Mouse (Mus musculus): Measurements from ENCODE around the gene Osbpl8. TPM values are rescaled to one million over a fixed set of nuclear protein-coding genes. Genes with fewer than 3 reads are reported as not detected.

Gene Osbpl8
- polyA plus RNA-seq, 1 experiment: 30.1 TPM

DNA sequence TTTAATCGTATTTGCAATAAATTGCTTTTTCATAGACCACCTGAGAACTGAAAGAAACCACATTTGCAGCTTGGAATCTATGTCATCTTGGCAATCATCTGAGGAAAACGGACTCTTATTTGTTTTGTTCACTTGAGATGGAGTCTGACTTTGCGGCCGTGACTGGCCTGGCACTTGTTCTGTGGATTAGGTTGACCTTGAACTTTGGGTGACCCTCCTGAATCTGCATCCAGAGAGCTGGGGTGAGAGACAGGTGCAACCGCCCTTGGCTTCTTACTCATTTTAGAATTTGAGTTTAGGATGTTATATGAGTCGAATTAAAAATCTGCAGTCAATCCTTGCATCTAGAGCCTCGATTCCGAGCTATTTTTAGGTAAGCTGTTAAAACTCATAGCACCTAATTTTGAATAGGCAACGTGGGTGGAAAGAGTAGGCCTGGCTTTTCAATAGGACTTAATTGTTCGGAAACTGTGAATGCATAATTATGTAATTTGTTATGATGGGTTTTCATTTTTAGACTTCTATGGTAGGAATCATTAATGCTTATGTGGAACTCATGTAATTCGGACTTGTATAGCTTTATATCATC, 20.1 kb upstream of the Osbpl8 start:
- H3K4me1 ChIP-seq (ENCODE audit: control insufficient read depth, insufficient read depth, low read length): no peaks in the 10 kb centered on the region; the same call in 1 of the 2 replicates
- no peak overlapping the region for H3K4me3 ChIP-seq (ENCODE audit: insufficient read depth, low read length)
- H3K27ac ChIP-seq (ENCODE audit: insufficient read depth, low read length): no peak overlapping the region
- TF ChIP-seq CTCF (IDR thresholded peaks at IDR 0.05; ENCODE audit: extremely low read depth, insufficient read depth, low read length): no peak
- TF ChIP-seq POLR2A (IDR thresholded peaks at IDR 0.05; ENCODE audit: extremely low read depth, insufficient read depth, low read length): no peak

DNA sequence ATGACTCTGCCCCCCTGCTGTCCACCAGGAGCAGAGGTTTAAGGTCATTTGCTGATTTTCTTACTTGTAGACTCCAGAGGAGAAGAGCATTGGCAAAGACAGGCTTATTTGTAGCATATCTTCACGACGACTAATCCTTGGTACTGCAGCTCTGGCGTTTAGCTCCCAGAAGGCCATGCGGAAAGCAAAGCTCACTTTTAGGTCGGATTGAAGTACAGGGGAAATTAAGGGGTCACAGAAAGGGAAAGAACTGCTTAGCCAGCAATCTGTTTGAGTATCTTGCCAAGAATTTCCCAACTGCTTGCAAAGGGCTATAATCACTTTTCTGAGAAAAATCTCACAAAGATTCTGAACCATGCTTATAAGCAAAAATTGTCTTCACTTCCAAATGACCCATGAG, 14.8 kb upstream of the Osbpl8 start:
- H3K4me3 ChIP-seq (ENCODE audit: insufficient read depth, low read length): no peak overlapping the region
- TF ChIP-seq POLR2A (IDR thresholded peaks at IDR 0.05; ENCODE audit: extremely low read depth, insufficient read depth, low read length): no peak
- TF ChIP-seq CTCF (IDR thresholded peaks at IDR 0.05; ENCODE audit: extremely low read depth, insufficient read depth, low read length): no peak
- H3K27ac ChIP-seq (ENCODE audit: insufficient read depth, low read length): no peak overlapping the region
- no peaks in the 10 kb centered on the region; the same call in 1 of the 2 replicates for H3K4me1 ChIP-seq (ENCODE audit: control insufficient read depth, insufficient read depth, low read length)

DNA sequence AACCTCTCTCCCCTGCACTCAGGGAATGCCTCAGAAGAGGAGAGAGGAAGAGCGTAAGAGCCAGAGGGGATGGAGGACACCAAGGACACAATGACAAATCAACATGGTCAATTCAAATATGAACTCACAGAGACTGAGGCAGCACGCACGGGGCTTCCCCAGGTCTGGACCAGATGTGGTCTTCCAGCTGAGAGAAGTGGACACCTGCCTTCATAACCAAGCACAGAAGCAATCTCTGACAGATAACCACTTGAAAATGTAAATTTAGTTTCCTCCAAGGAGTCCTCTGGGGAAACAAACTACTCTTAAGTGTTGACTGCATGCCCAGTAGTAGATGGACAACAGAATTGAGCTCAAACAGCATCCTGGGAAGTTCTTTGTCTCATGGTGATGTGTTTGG, 9.5 kb upstream of the Osbpl8 start:
- no peak overlapping the region for H3K4me3 ChIP-seq (ENCODE audit: insufficient read depth, low read length)
- no peaks in the 10 kb centered on the region for H3K4me1 ChIP-seq (ENCODE audit: control insufficient read depth, insufficient read depth, low read length)
- no peak for TF ChIP-seq POLR2A (IDR thresholded peaks at IDR 0.05; ENCODE audit: extremely low read depth, insufficient read depth, low read length)
- no peak for TF ChIP-seq CTCF (IDR thresholded peaks at IDR 0.05; ENCODE audit: extremely low read depth, insufficient read depth, low read length)
- no peak overlapping the region for H3K27ac ChIP-seq (ENCODE audit: insufficient read depth, low read length)

DNA sequence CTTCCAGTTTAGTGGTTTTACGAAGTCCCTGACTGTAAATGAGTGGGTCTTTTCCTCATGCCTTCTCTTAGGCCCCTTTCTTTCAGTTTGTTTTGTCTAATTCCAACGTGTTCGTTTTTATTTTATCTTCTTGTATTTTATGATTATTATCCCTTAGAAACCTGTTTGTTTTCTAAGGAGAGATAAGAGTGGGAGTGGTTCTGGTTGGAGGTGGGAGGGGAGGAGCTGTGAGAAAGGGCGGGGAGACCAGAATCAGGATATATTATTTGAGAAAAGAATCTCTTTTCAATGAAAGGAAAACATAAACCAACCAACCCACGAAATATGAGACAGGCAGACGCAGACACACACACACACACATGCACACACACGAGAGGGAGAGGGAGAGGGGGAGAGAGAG, 9.0 kb upstream of the Osbpl8 start:
- no peak overlapping the region for H3K27ac ChIP-seq (ENCODE audit: insufficient read depth, low read length)
- no peaks in the 10 kb centered on the region for H3K4me1 ChIP-seq (ENCODE audit: control insufficient read depth, insufficient read depth, low read length)
- no peak for TF ChIP-seq CTCF (IDR thresholded peaks at IDR 0.05; ENCODE audit: extremely low read depth, insufficient read depth, low read length)
- TF ChIP-seq POLR2A (IDR thresholded peaks at IDR 0.05; ENCODE audit: extremely low read depth, insufficient read depth, low read length): no peak
- H3K4me3 ChIP-seq (ENCODE audit: insufficient read depth, low read length): no peak overlapping the region

DNA sequence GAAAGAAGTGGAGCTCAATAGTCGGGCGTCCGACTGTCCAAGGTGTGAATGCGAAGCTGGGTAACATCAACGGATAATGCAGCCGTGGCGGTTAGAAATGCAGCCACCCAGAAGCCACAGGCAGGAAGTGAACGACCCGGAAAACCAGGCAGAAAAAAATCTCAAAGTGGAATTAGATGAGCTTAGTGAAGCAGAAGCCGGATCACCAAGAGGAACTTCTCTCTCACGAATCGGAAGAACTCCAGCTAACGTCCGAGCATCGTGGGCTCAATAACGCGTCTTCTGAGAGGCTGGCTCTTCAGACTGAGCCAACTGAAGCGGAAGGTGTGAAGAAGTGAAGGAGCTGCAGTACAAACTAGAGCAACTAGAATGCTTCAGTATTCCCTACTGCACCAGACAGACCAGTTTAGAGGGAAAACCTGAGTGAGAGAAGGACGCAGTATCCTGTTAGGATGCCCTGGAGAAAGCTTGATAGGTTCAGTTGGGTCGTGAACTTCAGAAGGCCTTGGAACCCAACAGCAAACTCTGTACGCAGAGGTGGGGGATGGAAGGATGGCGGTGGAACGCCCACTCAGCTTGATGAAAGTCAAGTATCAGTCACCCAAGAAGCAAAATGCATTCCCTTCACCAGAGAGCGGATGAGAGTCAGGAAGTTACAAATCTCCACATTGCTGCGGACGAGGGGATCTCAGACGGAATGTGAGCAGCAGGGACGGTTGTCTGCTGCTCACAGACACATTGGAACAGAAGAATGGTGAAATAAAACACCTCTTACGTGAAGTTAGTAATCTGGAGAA, 8.0 kb upstream of the Osbpl8 start:
- no peaks in the 10 kb centered on the region for H3K4me1 ChIP-seq (ENCODE audit: control insufficient read depth, insufficient read depth, low read length)
- H3K4me3 ChIP-seq (ENCODE audit: insufficient read depth, low read length): no peak overlapping the region
- TF ChIP-seq POLR2A (IDR thresholded peaks at IDR 0.05; ENCODE audit: extremely low read depth, insufficient read depth, low read length): no peak
- TF ChIP-seq CTCF (IDR thresholded peaks at IDR 0.05; ENCODE audit: extremely low read depth, insufficient read depth, low read length): no peak
- H3K27ac ChIP-seq (ENCODE audit: insufficient read depth, low read length): no peak overlapping the region

DNA sequence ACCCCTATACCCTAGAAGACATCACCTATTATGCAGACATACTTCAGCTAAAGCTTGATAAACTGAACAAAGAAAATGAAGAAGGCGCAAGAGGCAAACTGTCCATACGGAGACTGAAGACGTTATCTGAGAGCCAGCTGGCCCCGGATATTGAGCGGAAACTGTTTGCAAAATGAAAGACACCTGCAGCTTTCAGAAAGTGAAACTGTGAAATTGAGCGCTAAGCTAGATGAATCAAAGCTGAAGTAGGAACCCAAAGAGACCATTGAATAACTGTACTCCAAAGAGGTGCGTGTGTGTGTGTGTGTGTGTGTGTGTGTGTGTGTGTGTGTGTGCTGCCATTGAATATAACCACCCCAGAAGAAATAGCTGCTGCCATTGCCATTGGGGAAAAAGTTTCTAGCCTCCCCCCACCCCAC, 7.3 kb upstream of the Osbpl8 start:
- Histone ChIP-seq H3K27ac (ENCODE audit: insufficient read depth, low read length) (no peak overlapping the region), H3K4me3 (ENCODE audit: insufficient read depth, low read length) (no peak overlapping the region), H3K4me1 (ENCODE audit: control insufficient read depth, insufficient read depth, low read length) (no peaks in the 10 kb centered on the region)
- TF ChIP-seq POLR2A (IDR thresholded peaks at IDR 0.05; ENCODE audit: extremely low read depth, insufficient read depth, low read length) (no peak), CTCF (IDR thresholded peaks at IDR 0.05; ENCODE audit: extremely low read depth, insufficient read depth, low read length) (no peak)

DNA sequence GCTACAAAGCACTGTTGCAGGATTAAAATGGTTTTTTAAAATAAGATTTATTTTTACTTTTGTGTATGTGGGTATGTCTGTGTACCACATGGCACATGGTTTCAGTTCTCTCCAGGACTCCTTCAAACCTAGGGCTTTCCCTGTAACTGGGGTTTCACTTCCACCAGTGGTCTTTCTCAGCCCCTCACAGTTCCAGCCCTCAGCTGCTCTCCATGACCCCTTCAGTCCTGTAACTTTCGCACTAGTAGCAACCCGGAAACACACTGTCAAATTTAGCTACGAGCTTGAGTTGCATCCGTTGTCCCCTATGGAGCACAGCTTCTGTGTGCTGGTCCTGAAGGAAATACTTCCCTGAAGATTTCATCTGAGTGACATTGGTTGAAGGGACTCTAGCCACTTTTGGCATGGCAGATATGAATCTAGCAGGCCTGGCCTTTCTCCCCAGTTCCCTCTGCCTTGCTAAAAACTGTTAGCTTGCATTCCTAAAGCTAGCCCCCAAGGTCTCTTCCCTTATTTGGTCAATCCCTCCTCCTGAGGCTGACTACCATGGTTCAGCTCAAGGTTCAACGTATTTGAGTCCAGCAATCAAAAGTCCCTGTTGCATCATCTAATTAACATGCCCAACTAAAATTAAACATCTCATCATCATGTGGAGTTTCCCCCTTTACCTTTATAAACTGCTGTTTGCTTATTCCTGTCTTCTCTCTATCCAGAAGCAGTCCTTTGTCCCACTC, 4.6 kb upstream of the Osbpl8 start:
- Histone ChIP-seq H3K4me1 (ENCODE audit: control insufficient read depth, insufficient read depth, low read length) (no peaks in the 10 kb centered on the region), H3K27ac (ENCODE audit: insufficient read depth, low read length) (no peak overlapping the region), H3K4me3 (ENCODE audit: insufficient read depth, low read length) (no peak overlapping the region)
- no peak for TF ChIP-seq CTCF (IDR thresholded peaks at IDR 0.05; ENCODE audit: extremely low read depth, insufficient read depth, low read length)
- TF ChIP-seq POLR2A (IDR thresholded peaks at IDR 0.05; ENCODE audit: extremely low read depth, insufficient read depth, low read length): no peak

DNA sequence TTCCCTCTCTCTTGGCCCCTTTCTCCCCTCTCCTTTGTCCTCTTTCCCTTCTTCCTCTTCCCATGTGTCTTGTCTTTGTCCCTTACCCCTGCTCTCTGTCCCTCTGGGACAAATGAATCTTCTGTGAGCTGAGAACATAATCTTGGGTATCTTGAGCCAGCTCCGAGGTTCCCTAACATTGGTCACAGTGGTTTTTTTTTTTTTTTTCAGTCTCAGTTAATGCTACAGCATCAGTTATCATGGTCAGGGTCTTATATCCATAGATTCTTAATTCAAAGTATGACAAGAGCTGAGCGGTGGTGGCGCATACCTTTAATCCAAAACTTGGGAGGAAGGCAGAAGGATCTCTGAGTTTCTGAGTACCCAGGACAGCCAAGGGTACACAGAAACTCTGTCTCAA, 4.0 kb upstream of the Osbpl8 start:
- TF ChIP-seq POLR2A (IDR thresholded peaks at IDR 0.05; ENCODE audit: extremely low read depth, insufficient read depth, low read length) (no peak), CTCF (IDR thresholded peaks at IDR 0.05; ENCODE audit: extremely low read depth, insufficient read depth, low read length) (no peak)
- no peaks in the 10 kb centered on the region for H3K4me1 ChIP-seq (ENCODE audit: control insufficient read depth, insufficient read depth, low read length)
- no peak overlapping the region for H3K27ac ChIP-seq (ENCODE audit: insufficient read depth, low read length)
- no peak overlapping the region for H3K4me3 ChIP-seq (ENCODE audit: insufficient read depth, low read length)

DNA sequence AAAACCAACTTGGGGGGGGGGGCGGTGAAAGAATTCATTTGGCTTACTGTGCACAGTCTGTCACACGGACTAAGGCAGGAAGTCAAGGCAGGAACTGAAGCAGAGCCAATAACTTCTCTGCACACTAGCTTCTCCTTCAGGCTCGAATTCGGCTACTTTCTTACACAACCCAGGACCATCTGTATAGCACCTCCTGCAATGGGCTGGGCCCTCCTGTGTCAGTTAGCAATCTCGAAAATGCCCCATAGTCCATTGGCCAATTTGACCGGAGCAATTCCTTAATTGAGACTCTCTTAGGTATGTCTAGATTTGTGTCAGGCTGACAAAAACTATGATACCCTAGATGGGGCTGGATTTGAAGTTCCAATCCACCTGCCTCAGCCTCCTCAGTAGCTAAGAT, 3.2 kb upstream of the Osbpl8 start:
- no peak overlapping the region for H3K27ac ChIP-seq (ENCODE audit: insufficient read depth, low read length)
- TF ChIP-seq POLR2A (IDR thresholded peaks at IDR 0.05; ENCODE audit: extremely low read depth, insufficient read depth, low read length) (no peak), CTCF (IDR thresholded peaks at IDR 0.05; ENCODE audit: extremely low read depth, insufficient read depth, low read length) (no peak)
- H3K4me1 ChIP-seq (ENCODE audit: control insufficient read depth, insufficient read depth, low read length): no peaks in the 10 kb centered on the region
- no peak overlapping the region for H3K4me3 ChIP-seq (ENCODE audit: insufficient read depth, low read length)

All from cortical plate, adult 2 months (tissue).